Mouse (Mus musculus) urinary bladder, adult 18-20 months (tissue): ENCODE measurements around the gene Jpt2.

Experiments used
- DNase-seq, 2 experiments: peaks; one replicate each; pipeline ENCODE4 v3.0.0; 2022; ENCODE audit warnings: low spot score in 2 of 2, mixed read lengths in 2 of 2

Jpt2 gene

DNA sequence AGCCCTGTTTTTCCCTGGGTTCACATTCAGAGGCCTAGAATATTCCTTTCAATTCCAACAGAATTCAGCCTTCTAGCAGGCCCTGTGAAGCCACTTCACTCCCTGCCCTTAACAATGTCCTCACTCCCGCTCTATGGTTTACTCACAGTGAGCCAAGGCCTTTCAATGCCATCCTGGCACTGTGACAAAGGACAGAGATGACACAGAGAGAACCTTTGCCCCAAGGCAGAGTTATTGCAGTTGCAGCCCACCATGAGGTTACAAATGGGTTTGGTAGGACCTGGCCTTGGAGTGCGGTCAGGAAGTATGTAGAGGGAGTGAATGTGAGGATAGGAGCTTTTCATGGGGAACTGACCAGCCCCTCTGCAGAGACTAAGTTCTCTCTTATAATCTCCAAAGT lies 52.9 kb downstream of the Jpt2 start:
- DNase-seq: no peak

DNA sequence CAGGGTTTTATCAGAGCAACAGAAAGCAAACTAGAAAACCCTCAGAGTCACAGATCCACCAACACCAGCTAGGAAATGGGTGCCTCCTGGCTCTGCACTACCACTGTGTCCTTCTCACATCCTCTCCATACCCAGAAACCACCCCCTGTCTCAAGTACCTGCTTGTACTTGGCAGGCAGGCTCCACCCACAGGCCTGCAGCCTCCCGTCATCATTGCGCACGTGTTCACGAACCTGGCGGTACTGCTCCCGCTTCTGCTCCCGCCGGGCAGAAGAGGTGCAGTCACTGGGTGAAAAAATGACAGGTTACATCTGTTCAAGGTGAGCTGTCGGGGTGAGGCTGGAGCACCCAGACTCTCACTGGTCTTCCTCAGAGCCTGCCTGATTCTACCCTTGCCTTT lies 56.7 kb downstream of the Jpt2 start:
- DNase-seq: no peak

DNA sequence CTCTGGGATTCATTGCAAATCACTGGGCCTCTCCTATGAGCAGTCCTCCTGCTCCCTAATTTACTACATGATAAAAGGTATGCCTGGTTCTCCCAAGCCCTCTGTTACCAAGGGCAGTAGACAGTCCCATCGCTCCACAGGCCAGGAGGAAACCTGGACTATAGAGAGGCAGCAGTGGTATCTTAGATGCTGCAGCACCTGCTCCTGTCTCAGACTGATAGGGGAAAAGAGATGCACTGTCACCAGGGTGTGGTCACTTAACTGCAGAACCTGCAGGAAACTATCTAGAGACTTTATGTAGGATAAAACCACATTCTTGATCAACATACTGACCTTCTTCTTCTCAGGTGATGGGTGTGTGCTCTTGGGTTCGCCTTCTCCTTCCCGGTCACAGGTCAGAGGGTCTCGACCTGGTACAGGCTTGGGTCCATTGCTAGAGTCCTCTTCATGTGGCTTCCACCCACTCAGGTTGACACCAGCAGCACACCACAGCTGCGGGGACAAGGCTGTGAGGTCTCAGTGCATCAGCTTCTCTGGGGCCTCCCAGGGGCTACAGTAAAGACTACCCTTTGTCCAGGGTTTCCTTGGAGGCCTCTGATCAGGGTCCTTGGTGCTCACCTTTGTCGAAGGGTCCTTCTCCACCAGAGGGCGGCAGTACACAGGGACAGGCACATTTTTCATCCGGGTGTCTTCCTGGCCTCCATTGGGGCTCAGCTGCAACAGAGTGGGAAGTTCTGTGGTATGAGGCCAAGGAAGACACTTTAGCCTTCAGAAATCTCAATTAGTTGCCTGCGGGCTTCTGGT lies 57.6 kb downstream of the Jpt2 start:
- DNase-seq: no peak

DNA sequence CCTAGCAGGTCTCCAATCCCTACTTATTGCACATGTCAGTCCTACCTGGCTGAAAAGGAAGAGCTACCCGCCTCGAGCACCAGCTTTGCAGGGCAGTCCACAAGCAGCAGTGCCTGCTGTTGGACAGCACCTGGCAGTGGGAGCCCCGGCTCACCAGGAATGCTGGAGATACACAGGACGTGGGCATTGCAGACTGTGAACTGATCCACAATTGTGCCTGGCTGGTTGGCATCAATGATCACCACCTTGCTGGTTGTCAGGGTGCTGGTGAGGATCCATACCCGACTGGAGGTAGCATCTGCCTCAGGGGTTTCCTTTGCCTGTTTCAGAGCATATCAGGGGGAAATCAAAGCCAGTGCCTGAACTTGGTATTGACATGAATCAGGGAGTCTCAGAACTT lies 58.4 kb downstream of the Jpt2 start:
- DNase-seq: no peak

DNA sequence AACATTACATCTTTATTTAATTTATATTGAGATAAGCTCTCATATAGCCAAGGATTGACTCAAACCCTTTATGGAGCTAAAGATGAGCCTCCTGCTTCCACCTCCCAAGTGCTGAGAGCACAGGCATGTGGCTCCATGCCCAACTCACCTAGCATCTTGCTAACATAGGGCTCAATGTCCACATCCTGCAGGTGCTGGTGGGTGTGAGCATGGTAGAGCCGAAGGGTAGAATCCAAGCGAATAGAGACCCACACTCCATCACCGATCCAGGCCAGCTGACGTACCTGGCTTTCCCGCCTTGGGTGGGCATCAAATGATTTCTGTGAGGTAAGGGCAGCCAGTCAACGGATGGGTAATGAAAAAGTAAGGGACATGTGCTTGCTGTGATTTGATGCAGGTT lies 60.5 kb downstream of the Jpt2 start:
- DNase-seq: no peak

DNA sequence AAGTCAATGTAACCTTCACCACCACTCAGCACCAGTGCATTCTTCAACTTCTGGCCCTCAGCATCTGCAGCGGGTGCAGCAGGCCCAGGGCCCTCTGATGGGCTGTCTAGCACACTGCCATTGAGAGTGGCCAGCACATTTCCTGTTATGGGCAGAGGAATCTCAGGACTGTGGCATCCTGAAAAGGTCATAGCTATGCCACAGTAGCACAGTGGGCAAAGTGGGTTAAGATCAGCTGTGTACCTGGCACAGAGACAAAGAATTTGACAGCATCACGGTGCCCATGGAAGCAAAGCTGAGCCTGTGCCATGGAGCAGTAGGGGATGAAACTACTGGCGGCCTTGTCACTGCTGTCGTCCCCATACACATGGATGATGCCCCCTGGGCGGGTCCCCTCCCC lies 61.3 kb downstream of the Jpt2 start:
- DNase-seq: no peak

DNA sequence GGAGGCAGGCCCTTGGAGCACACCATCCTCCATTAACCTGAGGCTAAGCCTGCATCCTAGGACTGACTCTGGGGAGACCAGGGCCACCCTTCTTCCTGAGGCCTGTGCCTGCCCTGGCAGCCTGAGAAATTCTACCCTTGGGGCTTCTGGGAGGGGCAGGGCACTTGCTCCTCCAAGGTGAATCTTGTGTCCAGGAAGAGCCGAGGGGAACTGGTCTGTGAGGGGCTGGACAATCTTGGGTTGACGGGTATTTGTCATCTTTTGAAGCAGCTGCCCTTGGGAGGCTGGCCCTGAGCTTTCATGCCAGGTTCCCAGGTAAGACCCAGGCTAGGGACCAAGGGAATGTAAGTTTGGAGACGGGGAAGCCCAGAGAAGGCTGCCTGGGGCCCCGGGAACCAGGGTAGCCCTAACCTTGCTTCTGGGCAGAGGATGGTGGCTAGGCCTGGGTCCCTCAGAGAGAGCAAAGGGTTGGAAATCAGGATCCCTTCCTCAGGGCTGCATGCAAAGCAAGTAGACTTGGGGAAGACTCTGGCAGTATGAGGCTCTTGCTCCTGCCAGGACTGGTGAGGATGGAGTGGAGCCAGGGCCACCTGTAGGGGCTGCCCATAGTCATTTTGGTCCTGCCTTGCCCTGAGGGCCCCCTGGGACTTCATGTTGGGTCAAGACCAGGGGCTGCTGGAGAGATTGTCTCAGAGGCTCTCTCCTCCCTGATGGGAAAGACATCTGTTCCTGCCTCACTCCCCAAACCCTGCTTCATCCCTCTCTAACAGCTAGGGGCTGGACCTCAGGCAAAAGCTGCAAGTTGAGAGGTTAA lies 62.2 kb downstream of the Jpt2 start:
- DNase-seq: no peak

DNA sequence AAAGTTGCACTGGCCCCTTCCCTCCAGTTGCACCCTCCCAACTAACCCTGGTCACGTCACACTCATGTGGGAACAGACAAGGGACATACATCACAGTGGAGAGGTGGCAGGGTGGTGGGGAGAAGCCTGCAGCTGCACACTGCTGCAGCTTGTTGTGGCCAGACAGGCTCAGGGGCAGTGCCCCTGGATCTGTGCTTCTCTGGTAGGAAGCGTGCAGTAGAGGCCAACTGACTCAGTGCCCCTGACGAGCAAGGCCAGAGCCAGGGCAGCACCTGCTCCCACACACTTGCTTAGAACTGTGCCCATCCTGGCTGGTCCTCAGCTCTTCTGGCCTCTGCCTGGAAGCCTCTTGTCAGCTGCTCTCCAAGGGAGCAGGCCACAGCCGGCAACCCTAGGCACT lies 62.9 kb downstream of the Jpt2 start:
- DNase-seq: no peak

DNA sequence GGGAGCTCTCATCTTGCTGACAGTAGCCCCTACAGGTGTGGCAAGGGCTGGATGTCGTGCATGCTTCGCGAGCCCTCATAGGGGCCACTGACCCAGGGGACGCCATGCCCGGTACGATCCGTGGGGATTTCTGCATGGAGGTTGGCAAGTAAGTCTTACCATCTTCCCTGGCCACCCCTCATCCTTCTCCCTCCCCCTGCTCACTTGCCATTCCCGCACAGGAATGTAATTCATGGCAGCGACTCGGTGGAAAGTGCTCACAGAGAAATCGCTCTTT lies 63.6 kb downstream of the Jpt2 start:
- no peak for DNase-seq

DNA sequence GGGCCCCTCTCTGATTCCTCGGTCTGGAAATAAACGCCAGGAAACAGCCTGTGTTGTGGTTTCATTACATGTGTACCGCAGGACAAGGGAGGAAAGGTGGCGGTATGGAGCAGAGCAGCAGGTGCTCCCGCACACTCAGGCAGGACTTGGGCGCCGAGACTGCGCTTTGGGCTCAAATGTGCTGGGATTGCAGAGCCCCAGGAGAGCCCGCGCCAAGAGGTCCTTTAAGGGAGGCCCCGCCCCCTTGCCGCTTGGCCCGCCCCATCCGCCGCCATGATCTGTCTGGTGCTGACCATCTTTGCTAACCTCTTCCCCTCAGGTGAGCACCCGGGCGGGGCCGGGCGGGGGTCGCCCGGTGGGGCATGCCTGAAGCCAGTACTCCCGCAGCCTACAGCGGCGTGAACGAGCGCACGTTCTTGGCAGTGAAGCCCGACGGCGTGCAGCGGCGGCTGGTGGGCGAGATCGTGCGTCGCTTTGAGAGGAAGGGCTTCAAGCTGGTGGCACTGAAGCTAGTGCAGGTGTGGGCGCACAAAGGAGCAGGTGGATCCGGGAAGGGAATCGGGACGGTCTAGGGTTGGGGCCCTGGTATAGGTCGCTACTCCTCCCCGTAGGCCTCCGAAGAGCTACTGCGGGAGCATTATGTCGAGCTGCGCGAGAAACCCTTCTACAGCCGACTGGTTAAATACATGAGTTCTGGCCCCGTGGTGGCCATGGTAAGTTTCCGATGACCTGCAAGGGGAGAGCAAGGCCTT lies 64.1 kb downstream of the Jpt2 start, which contains the start of gene Nme3:
Nme3 (plus strand) TSS at position 260 of the 752 bp plus-strand sequence.
- peak; percentile 59 to 73 for DNase-seq

DNA sequence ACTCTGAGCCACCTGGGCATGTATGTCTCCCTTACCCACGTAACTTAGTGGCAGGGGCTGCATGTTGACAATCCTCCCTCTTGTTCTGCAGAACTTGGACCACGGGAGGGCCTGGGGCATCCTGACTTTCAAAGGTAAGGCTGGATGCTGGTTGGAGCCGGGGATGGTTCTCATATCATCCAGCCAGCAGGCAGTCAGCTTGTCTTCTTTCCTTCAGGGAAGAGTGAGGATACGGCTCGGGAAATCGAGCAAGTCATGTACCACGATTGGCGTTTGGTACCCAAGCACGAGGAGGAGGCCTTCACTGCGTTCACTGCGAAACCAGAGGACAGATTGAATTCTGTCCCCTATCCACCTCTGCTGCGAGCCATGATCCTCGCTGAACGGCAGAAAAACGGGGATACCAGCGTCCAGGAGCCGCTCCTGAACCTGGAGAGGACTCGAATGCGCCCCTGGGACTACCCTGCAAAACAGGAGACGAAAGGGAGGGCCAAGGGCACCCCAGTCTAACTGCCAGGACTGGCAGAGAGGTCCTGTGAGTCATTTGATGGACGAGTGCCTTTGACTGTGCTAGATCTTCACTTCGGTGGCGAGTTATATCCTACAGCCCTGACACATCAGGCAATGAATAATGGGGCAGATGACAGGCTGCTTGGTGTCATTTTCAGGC lies 64.8 kb downstream of the Jpt2 start:
- DNase-seq: no peak

DNA sequence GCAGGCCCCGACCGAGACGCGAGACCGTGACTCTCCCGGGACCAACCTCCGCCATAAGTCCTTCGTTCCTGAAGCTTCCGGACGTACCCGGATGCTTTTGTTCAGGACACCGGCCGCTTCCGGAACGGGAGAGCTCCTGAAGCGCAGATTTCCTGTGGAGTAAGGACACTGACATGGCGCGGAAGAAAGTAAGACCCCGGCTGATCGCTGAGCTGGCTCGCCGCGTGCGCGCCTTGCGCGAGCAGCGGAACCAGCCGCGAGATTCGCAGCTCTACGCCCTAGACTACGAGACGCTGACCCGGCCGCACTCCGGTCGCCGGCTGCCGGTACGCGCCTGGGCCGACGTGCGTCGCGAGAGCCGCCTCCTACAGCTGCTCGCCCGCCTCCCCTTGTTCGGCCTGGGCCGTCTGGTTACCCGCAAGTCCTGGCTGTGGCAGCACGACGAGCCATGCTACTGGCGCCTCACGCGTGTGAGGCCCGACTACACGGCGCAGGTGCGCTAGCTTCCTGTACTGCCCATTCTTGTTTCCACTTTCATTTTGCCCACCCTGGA lies 65.4 kb downstream of the Jpt2 start, which contains the start of the genes Eme2 and Mrps34:
Eme2 (minus strand) TSS at position 93 of the 553 bp plus-strand sequence.
Mrps34 (plus strand) TSS at position 122 of the 553 bp plus-strand sequence.
- peak; percentile 74 to 81 for DNase-seq

DNA sequence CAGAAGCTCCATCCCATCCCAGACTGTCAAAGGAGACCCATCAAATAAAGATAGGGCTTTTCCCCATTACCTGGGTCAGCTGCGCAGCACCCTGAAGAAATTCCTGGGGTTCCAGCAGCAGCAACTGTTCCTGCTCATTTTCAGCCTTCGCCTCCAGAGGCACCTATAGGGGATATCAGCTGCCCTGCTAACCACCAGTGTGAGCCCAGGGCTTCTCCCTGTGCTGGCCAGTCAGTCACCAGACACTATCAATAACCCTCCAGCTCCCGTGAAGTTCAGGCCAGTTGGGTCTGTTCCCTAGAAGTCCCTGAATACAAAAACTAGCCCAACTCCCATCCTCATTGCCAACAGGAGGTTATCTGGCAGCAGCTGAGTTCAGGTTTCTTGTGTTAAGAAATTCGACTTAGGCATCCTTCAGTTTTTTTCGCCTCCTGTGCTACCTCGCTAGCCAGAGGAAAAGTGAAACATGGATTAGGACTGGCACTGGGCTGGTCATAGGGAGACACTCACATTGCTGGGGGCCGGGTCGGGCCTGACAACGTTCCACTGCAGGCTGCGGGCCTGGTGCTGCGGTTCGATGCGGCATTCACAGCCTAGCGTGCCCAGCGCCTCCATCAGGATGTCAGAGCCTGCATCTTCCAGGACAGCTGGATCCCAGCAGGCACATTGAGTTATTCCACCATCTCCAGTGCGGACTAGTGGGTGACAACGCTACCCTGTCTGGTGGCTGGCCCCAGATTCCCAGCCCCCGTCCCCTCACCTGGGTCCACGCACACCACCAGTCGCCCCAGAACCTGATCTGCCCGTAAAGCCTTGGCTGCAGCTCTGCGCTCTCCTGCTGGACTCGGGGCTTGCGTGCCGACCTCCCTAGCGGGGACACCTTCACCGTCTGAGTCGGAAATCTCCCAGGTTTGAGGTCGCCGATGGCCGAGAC lies 66.2 kb downstream of the Jpt2 start:
- DNase-seq: no peak

DNA sequence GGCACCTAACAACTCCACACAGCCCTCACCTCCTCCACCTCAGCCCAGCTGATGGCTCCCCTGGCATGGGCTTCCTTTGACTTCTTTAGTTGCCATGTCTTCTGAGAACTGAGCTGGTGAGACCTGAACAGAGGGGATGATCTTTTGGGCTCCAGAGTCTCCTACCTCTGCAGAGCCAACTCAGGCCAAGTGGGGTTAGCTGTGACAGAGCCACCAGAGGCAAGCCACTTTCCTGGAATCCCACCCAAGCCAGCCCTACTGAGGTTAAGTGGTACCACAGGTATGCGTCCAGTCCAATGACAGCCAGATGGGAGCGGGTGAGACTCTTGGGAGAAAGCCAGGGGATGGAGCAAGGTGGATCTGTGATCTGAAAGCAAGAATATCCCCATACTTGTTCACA lies 67.2 kb downstream of the Jpt2 start:
- DNase-seq: no peak

DNA sequence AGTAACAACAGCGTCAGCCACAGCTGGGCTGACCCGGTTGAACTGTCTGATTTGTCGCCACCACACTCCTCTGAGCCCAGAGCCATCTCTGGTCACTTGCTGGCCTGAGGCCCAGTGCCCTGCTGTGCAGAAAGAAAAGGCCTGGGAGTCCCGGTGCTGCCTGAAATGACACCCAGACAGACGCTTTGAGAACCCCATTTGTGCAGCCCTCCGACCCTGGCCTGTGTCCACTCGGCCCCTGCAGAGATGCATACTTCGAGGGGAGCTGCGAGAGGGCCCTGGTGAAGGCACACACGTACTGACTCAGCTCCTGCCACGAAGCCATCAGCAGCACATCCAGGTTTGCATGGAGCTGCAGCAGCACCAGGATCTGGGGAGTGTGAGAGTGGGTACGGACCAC lies 67.7 kb downstream of the Jpt2 start:
- DNase-seq: no peak

DNA sequence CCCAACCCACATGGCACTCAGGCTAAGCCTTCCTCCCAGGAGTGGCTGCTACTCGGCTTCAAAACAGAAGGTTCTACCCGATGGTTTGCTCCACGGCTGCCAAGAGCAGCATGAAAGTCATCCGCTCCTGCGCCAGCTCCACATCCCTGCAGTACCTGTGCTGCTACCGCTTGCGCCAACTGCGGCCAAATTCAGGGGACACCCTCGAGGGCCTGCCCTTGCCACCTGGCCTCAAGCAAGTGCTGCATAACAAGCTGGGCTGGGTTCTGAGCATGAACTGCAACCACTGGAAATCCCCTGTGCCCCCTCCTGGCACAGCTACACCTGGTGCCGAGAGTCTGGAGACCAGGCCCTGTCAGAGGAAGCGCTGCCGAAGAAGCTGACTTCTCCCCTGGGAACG lies 69.2 kb downstream of the Jpt2 start:
- DNase-seq: no peak

DNA sequence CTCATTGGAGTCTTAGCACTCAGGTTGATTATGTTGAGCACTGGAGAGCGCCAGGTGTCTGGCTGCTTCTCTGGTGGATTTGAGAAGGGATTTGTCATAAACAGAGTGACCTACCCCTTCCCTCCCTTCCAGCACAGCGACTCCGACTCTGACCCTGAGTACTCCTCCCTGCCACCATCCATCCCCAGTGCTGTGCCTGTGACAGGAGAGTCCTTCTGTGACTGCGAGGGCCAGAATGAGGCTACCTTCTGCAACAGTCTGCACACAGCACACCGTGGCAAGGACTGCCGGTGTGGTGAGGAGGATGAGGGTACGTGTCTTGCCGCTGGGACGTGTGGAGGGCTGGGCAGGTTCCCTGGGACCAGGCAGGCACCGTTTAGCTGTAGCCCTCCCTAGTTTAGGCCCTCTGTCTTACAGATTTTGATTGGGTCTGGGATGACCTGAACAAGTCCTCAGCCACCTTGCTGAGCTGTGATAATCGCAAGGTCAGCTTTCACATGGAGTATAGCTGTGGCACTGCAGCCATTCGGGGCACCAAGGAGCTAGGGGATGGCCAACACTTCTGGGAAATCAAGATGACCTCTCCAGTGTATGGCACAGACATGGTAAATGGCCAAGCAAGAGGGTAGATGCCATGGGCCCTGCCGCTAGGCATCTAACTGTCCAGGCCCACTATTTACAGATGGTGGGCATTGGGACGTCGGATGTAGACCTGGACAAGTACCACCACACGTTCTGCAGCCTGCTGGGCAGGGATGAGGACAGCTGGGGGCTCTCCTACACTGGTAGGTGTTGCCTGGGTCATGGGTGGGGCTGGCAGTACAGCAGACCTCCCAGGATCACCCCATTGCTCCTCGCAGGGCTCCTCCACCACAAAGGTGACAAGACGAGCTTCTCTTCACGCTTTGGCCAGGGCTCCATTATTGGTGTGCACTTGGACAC lies 70.1 kb downstream of the Jpt2 start:
- no peak for DNase-seq

DNA sequence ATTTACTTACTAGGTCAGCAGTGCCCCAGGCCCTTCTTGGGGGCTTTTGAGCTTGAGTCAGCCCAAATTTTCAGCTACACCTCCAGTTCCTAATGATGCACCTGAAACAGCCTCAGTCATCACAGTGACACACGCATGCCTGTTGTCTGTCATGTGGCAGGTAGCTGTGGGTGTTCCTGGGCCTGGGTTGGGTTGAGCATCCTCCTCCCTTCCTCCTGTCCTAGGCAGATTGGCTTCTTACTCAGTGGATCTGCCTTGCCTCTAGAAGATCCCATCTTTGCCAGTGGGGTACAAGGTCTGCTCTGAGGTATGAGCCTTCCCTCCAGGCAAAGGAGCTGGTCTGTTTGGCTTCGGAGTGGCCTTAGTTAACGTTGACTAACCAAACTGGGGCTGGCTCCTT lies 71.6 kb downstream of the Jpt2 start:
- DNase-seq: no peak
